Mouse (Mus musculus): ENCODE results near the gene Slc10a2. TPM values are rescaled to one million over a fixed set of nuclear protein-coding genes. Genes with fewer than 3 reads are reported as not detected.
"Not testable (repeated sequence)": the region's sequence is repeated elsewhere in the genome, so short reads cannot be mapped to it uniquely, and the experiment has no call there.

Gene Slc10a2
- not detected in 2 replicates for polyA plus RNA-seq (2016; fragmentation: Nextera tagmentation; extraction: Ambion mirVana)

DNA sequence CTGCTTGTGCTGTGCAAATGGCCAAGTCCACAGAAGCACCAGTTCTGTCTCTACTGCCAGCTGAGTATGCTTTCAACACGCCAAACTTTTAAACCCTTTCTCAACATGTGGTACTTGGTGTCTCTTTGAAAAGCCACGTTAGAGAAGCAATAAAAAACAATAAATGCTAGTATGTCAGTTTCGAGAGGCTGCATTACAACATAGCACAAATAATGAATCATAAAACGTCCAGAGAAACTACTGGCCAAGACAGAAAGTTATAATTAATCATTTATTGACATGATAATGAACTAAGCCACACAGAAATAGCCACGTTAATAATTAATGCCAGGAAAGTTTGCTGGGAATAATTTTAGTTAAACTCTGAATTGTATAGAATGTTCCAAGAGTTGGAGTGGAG, at the start of gene Slc10a2:
TSS of gene Slc10a2 (minus strand) at position 166 of the 400 bp plus-strand sequence.
- Histone ChIP-seq H3K9me3 (replicated peaks) (no peaks in the 10 kb centered on the region), H3K4me2 (no peak within 1 kb of the TSS), H3K4me1 (no peaks in the 10 kb centered on the region), H3K4me3 (no peak within 1 kb of the TSS), H3K9ac (no peak within 1 kb of the TSS), H3K27me3 (replicated peaks) (no peaks in the 10 kb centered on the region), H3K36me3 (no peaks in the 10 kb centered on the region), H3K27ac (no peak within 1 kb of the TSS)
- no peak for ATAC-seq
- WGBS (ENCODE audit: insufficient replicate concordance) = 39% methylated on average over 5 of the region's 5 CpGs

DNA sequence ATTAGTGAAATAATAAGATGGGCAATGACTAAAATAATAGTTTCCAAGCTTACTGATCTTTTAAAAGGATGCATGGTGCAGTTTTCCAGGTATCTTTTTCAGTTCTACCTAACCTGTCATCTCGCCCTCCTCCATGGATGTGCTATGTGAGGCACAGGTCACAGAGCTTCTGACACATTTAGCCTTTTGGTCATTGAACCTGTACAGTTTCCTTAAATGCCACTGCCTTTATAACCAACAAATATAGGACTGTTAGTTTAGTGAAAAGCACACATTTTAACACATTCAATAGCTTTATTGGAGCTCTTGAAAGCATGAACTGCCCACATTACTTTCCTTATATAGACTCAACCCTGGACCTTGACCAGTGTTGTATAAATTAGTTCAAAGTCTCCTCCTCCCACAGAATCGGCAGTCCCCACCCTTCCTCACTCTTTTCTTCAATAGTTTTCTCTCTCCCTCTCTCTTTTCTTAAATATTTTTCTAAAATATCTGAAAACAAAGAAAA, 24.2 kb upstream of the Slc10a2 start:
- ATAC-seq = no peak
- no peak overlapping the region for H3K27ac ChIP-seq
- WGBS (ENCODE audit: insufficient replicate concordance) = 42% methylated on average over 2 of the region's 2 CpGs

GRCm38 (mm10) chr8:5106855-5107254, 1.7 kb upstream of the Slc10a2 start:
- ATAC-seq = no peak
- Histone ChIP-seq H3K9me3 (replicated peaks) (no peaks in the 10 kb centered on the region), H3K9ac (no peak overlapping the region), H3K4me2 (no peak overlapping the region), H3K4me3 (no peak overlapping the region), H3K4me1 (no peaks in the 10 kb centered on the region), H3K27ac (no peak overlapping the region), H3K27me3 (replicated peaks) (no peaks in the 10 kb centered on the region), H3K36me3 (no peaks in the 10 kb centered on the region)
- 56% methylated on average over 5 of the region's 5 CpGs for WGBS (ENCODE audit: insufficient replicate concordance)

More for the DNA sequence above, 24.2 kb upstream of the Slc10a2 start:
- H3K36me3 ChIP-seq = no peaks in the 10 kb centered on the region
- no peaks in the 10 kb centered on the region for H3K9me3 ChIP-seq (replicated peaks)
- no peak overlapping the region for H3K4me2 ChIP-seq
- H3K4me1 ChIP-seq = no peaks in the 10 kb centered on the region
- H3K9ac ChIP-seq = no peak overlapping the region
- H3K4me3 ChIP-seq = no peak overlapping the region
- no peaks in the 10 kb centered on the region for H3K27me3 ChIP-seq (replicated peaks)

GRCm38 (mm10) chr8:5095392-5095791, 9.8 kb downstream of the Slc10a2 start:
- H3K9ac ChIP-seq = no peak overlapping the region
- no peaks in the 10 kb centered on the region for H3K4me1 ChIP-seq
- no peak overlapping the region for H3K4me2 ChIP-seq
- H3K27me3 ChIP-seq (replicated peaks) = no peaks in the 10 kb centered on the region
- 68% methylated on average over 4 of the region's 4 CpGs for WGBS (ENCODE audit: insufficient replicate concordance)
- no peak overlapping the region for H3K4me3 ChIP-seq
- ATAC-seq = no peak
- H3K27ac ChIP-seq = no peak overlapping the region
- no peaks in the 10 kb centered on the region for H3K9me3 ChIP-seq (replicated peaks)
- H3K36me3 ChIP-seq = no peaks in the 10 kb centered on the region

GRCm38 (mm10) chr8:5093991-5094390, 11.2 kb downstream of the Slc10a2 start:
- H3K4me1 ChIP-seq; H3K4me3 ChIP-seq; H3K9ac ChIP-seq; H3K27ac ChIP-seq; ATAC-seq; H3K27me3 ChIP-seq (replicated peaks); H3K9me3 ChIP-seq (replicated peaks); H3K4me2 ChIP-seq; H3K36me3 ChIP-seq: not testable (repeated sequence)

GRCm38 (mm10) chr8:5073654-5074293, 31.4 kb downstream of the Slc10a2 start:
- H3K27ac ChIP-seq = no peak overlapping the region
- ATAC-seq = no peak

GRCm38 (mm10) chr8:5058888-5059287, 46.3 kb downstream of the Slc10a2 start:
- WGBS (ENCODE audit: insufficient replicate concordance) = 73% methylated on average over 1 of the region's 1 CpGs

More at GRCm38 (mm10) chr8:5073654-5074293, 31.4 kb downstream of the Slc10a2 start:
- no peak overlapping the region for H3K9ac ChIP-seq
- H3K4me2 ChIP-seq = no peak overlapping the region
- 76% methylated on average over 3 of the region's 3 CpGs for WGBS (ENCODE audit: insufficient replicate concordance)
- no peaks in the 10 kb centered on the region for H3K4me1 ChIP-seq
- no peaks in the 10 kb centered on the region for H3K36me3 ChIP-seq
- H3K4me3 ChIP-seq = no peak overlapping the region
- no peaks in the 10 kb centered on the region for H3K9me3 ChIP-seq (replicated peaks)
- no peaks in the 10 kb centered on the region for H3K27me3 ChIP-seq (replicated peaks)

GRCm38 (mm10) chr8:5044361-5044900, 60.7 kb downstream of the Slc10a2 start:
- not testable (repeated sequence) for H3K9me3 ChIP-seq (replicated peaks); H3K27me3 ChIP-seq (replicated peaks); H3K36me3 ChIP-seq; H3K4me1 ChIP-seq; H3K4me2 ChIP-seq; H3K4me3 ChIP-seq; ATAC-seq; H3K27ac ChIP-seq; H3K9ac ChIP-seq
- WGBS (ENCODE audit: insufficient replicate concordance) = 71% methylated on average over 6 of the region's 6 CpGs

More at GRCm38 (mm10) chr8:5058888-5059287, 46.3 kb downstream of the Slc10a2 start:
- Histone ChIP-seq H3K4me2 (no peak overlapping the region), H3K9ac (no peak overlapping the region), H3K27me3 (replicated peaks) (no peaks in the 10 kb centered on the region), H3K4me3 (no peak overlapping the region), H3K36me3 (no peaks in the 10 kb centered on the region), H3K27ac (no peak overlapping the region), H3K4me1 (no peaks in the 10 kb centered on the region), H3K9me3 (replicated peaks) (no peaks in the 10 kb centered on the region)
- no peak for ATAC-seq

DNA sequence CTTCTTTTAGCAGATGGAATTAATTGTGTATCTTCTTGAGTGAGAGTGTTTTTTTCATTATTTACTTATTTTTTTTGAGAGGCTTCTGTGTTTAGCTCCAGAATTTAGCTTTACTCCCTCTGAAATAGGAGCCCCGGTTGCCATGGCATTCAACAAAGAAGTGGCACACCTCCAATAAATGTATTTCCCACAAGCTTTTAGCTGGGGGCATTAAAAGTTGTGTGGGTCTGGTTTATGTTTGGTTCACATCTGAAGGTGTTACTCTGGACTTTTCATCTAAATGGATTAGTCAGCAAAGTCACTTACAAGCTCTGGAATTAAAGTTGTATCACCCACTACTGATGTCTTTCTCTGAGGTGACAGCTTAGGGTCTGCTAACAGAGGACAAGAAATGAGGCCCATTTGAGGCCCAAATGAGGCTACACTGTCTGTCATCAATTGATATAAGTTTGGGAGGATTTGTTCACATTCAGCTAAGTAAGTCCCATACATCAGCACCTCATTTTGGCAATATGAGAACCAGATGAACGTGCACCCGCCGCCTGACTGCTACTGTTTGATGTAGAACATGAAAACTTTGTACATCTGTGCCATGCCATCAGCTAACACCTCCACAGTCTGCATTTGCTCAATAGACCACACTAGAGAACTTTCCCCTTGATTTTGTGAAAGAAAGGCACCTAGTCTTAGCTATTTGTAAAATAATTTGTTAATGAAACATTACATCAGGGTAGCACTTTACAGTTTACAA, 66.2 kb downstream of the Slc10a2 start:
- no peak overlapping the region for H3K27ac ChIP-seq
- no peaks in the 10 kb centered on the region for H3K36me3 ChIP-seq
- no peak overlapping the region for H3K4me3 ChIP-seq
- 76% methylated on average over 4 of the region's 4 CpGs for WGBS (ENCODE audit: insufficient replicate concordance)
- H3K27me3 ChIP-seq (replicated peaks) = no peaks in the 10 kb centered on the region
- no peak overlapping the region for H3K4me2 ChIP-seq
- no peaks in the 10 kb centered on the region for H3K4me1 ChIP-seq
- no peak for ATAC-seq
- H3K9me3 ChIP-seq (replicated peaks) = no peaks in the 10 kb centered on the region
- H3K9ac ChIP-seq = no peak overlapping the region
